Mouse (Mus musculus): ENCODE results near the gene Spty2d1. TPM values are rescaled to one million over a fixed set of nuclear protein-coding genes. Genes with fewer than 3 reads are reported as not detected.

Gene Spty2d1
- polyA plus RNA-seq, 1 experiment from 2014 or later, result 12.2 TPM

GRCm38 (mm10) chr7:47016602-47017001 lies 8.4 kb upstream of the Spty2d1 start:
- Histone ChIP-seq H3K9me3 (ENCODE audit: control insufficient read depth, low read length) (no peaks in the 10 kb centered on the region), H3K27ac (replicated peaks; ENCODE audit: low read depth, low read length) (no peak overlapping the region), H3K4me1 (ENCODE audit: control insufficient read depth, insufficient read depth, low read length) (peaks cover 2% of the 10 kb centered on the region; the same call in 1 of the 2 replicates), H3K9ac (ENCODE audit: low read length) (no peak overlapping the region), H3K4me2 (ENCODE audit: low read depth, severe bottlenecking) (no peak overlapping the region), H3K36me3 (ENCODE audit: control insufficient read depth, insufficient read depth, low read length) (no peaks in the 10 kb centered on the region), H3K27me3 (ENCODE audit: control insufficient read depth, insufficient read depth, low read length) (no peaks in the 10 kb centered on the region), H3K4me3 (ENCODE audit: low read depth, low read length) (no peak overlapping the region)
- WGBS, result 87% methylated on average over 3 of the region's 3 CpGs
- ATAC-seq (ENCODE audit: insufficient number of reproducible peaks, low FRiP score, low TSS enrichment, low read depth) (no peak), DNase-seq (ENCODE audit: low spot score) (no peak)

- ATAC-seq (ENCODE audit: insufficient number of reproducible peaks, low FRiP score, low TSS enrichment, low read depth) (peak; percentile 92), DNase-seq (ENCODE audit: low spot score) (peak; percentile 84)
- Histone ChIP-seq H3K4me1 (ENCODE audit: control insufficient read depth, insufficient read depth, low read length) (peaks cover 2% of the 10 kb centered on the region; the same call in 1 of the 2 replicates), H3K27ac (replicated peaks; ENCODE audit: low read depth, low read length) (no peak overlapping the region), H3K9ac (ENCODE audit: low read length) (no peak overlapping the region), H3K4me2 (ENCODE audit: low read depth, severe bottlenecking) (peak overlapping the region; percentile 19; the same call in 1 of the 2 replicates), H3K4me3 (ENCODE audit: low read depth, low read length) (no peak overlapping the region), H3K36me3 (ENCODE audit: control insufficient read depth, insufficient read depth, low read length) (no peaks in the 10 kb centered on the region), H3K27me3 (ENCODE audit: control insufficient read depth, insufficient read depth, low read length) (no peaks in the 10 kb centered on the region), H3K9me3 (ENCODE audit: control insufficient read depth, low read length) (no peaks in the 10 kb centered on the region)
- WGBS, result 11% methylated on average over 6 of the region's 6 CpGs
Measured at GRCm38 (mm10) chr7:47015390-47016065, 7.3 kb upstream of the Spty2d1 start.

- no peak overlapping the region for H3K27ac ChIP-seq (replicated peaks; ENCODE audit: low read depth, low read length)
- 66% methylated on average over 10 of the region's 11 CpGs for WGBS
Measured at GRCm38 (mm10) chr7:47014564-47015389, 6.6 kb upstream of the Spty2d1 start.

GRCm38 (mm10) chr7:47013131-47013767 lies 5.0 kb upstream of the Spty2d1 start:
- WGBS, result 51% methylated on average over 9 of the region's 9 CpGs
- no peak overlapping the region for H3K27ac ChIP-seq (replicated peaks; ENCODE audit: low read depth, low read length)
- no peak for ATAC-seq (ENCODE audit: insufficient number of reproducible peaks, low FRiP score, low TSS enrichment, low read depth)

More at GRCm38 (mm10) chr7:47014564-47015389, 6.6 kb upstream of the Spty2d1 start:
- Histone ChIP-seq H3K36me3 (ENCODE audit: control insufficient read depth, insufficient read depth, low read length) (no peaks in the 10 kb centered on the region), H3K4me1 (ENCODE audit: control insufficient read depth, insufficient read depth, low read length) (peaks cover 2% of the 10 kb centered on the region; the same call in 1 of the 2 replicates), H3K4me2 (ENCODE audit: low read depth, severe bottlenecking) (no peak overlapping the region), H3K9ac (ENCODE audit: low read length) (no peak overlapping the region), H3K9me3 (ENCODE audit: control insufficient read depth, low read length) (no peaks in the 10 kb centered on the region), H3K4me3 (ENCODE audit: low read depth, low read length) (no peak overlapping the region), H3K27me3 (ENCODE audit: control insufficient read depth, insufficient read depth, low read length) (no peaks in the 10 kb centered on the region)
- DNase-seq (ENCODE audit: low spot score) (no peak), ATAC-seq (ENCODE audit: insufficient number of reproducible peaks, low FRiP score, low TSS enrichment, low read depth) (no peak)

GRCm38 (mm10) chr7:47007818-47008167 lies 418 bp downstream of the Spty2d1 start:
- peak overlapping the region; percentile 57 for H3K4me3 ChIP-seq (ENCODE audit: low read depth, low read length)
- DNase-seq (ENCODE audit: low spot score) (no peak), ATAC-seq (ENCODE audit: insufficient number of reproducible peaks, low FRiP score, low TSS enrichment, low read depth) (peak; percentile 54)
- no peaks in the 10 kb centered on the region for H3K27me3 ChIP-seq (ENCODE audit: control insufficient read depth, insufficient read depth, low read length)
- H3K4me1 ChIP-seq (ENCODE audit: control insufficient read depth, insufficient read depth, low read length), result peaks cover 5% of the 10 kb centered on the region; the same call in 1 of the 2 replicates
- no peaks in the 10 kb centered on the region for H3K36me3 ChIP-seq (ENCODE audit: control insufficient read depth, insufficient read depth, low read length)
- H3K4me2 ChIP-seq (ENCODE audit: low read depth, severe bottlenecking), result peak overlapping the region; percentile 73
- no peaks in the 10 kb centered on the region for H3K9me3 ChIP-seq (ENCODE audit: control insufficient read depth, low read length)
- peak overlapping the region; percentile 49 for H3K9ac ChIP-seq (ENCODE audit: low read length)
- H3K27ac ChIP-seq (replicated peaks; ENCODE audit: low read depth, low read length), result no peak overlapping the region
- 0% methylated on average over 25 of the region's 25 CpGs for WGBS

More at GRCm38 (mm10) chr7:47013131-47013767, 5.0 kb upstream of the Spty2d1 start:
- H3K4me3 ChIP-seq (ENCODE audit: low read depth, low read length), result no peak overlapping the region
- no peaks in the 10 kb centered on the region for H3K27me3 ChIP-seq (ENCODE audit: control insufficient read depth, insufficient read depth, low read length)
- no peak overlapping the region for H3K4me2 ChIP-seq (ENCODE audit: low read depth, severe bottlenecking)
- no peak overlapping the region for H3K9ac ChIP-seq (ENCODE audit: low read length)
- no peaks in the 10 kb centered on the region for H3K36me3 ChIP-seq (ENCODE audit: control insufficient read depth, insufficient read depth, low read length)
- no peak for DNase-seq (ENCODE audit: low spot score)
- peaks cover 2% of the 10 kb centered on the region; the same call in 1 of the 2 replicates for H3K4me1 ChIP-seq (ENCODE audit: control insufficient read depth, insufficient read depth, low read length)
- no peaks in the 10 kb centered on the region for H3K9me3 ChIP-seq (ENCODE audit: control insufficient read depth, low read length)

GRCm38 (mm10) chr7:47007109-47007780 lies 966 bp downstream of the Spty2d1 start:
- Histone ChIP-seq H3K27me3 (ENCODE audit: control insufficient read depth, insufficient read depth, low read length) (no peaks in the 10 kb centered on the region), H3K36me3 (ENCODE audit: control insufficient read depth, insufficient read depth, low read length) (no peaks in the 10 kb centered on the region), H3K4me2 (ENCODE audit: low read depth, severe bottlenecking) (peak overlapping the region; percentile 73), H3K9me3 (ENCODE audit: control insufficient read depth, low read length) (no peaks in the 10 kb centered on the region), H3K9ac (ENCODE audit: low read length) (peak overlapping the region; percentile 49), H3K4me3 (ENCODE audit: low read depth, low read length) (peak overlapping the region; percentile 57), H3K4me1 (ENCODE audit: control insufficient read depth, insufficient read depth, low read length) (peaks cover 5% of the 10 kb centered on the region; the same call in 1 of the 2 replicates), H3K27ac (replicated peaks; ENCODE audit: low read depth, low read length) (no peak overlapping the region)
- DNase-seq (ENCODE audit: low spot score) (no peak), ATAC-seq (ENCODE audit: insufficient number of reproducible peaks, low FRiP score, low TSS enrichment, low read depth) (no peak)
- 26% methylated on average over 21 of the region's 21 CpGs for WGBS

GRCm38 (mm10) chr7:47003411-47004115 lies 4.6 kb downstream of the Spty2d1 start:
- no peak overlapping the region for H3K9ac ChIP-seq (ENCODE audit: low read length)
- ATAC-seq (ENCODE audit: insufficient number of reproducible peaks, low FRiP score, low TSS enrichment, low read depth) (no peak), DNase-seq (ENCODE audit: low spot score) (no peak)
- no peaks in the 10 kb centered on the region for H3K27me3 ChIP-seq (ENCODE audit: control insufficient read depth, insufficient read depth, low read length)
- peaks cover 5% of the 10 kb centered on the region; the same call in 1 of the 2 replicates for H3K4me1 ChIP-seq (ENCODE audit: control insufficient read depth, insufficient read depth, low read length)
- H3K36me3 ChIP-seq (ENCODE audit: control insufficient read depth, insufficient read depth, low read length), result 0 out of 2 replicates have a peak, but pooled peaks cover under 1% of the 10 kb centered on the region
- H3K9me3 ChIP-seq (ENCODE audit: control insufficient read depth, low read length), result no peaks in the 10 kb centered on the region
- H3K27ac ChIP-seq (replicated peaks; ENCODE audit: low read depth, low read length), result no peak overlapping the region
- 37% methylated on average over 3 of the region's 3 CpGs for WGBS
- H3K4me3 ChIP-seq (ENCODE audit: low read depth, low read length), result no peak overlapping the region
- no peak overlapping the region for H3K4me2 ChIP-seq (ENCODE audit: low read depth, severe bottlenecking)

Data from limb, embryonic 11.5 days (tissue).